9 mouse cellular contexts compared by ENCODE assay signal in genomic region chr3:129332142-129332541, GRCm38 (mm10). TPM values are rescaled to one million over a fixed set of nuclear protein-coding genes. Genes with fewer than 3 reads are reported as not detected.
DNase-seq lines count a peak whose midpoint lies in the region; ATAC-seq and TF ChIP-seq lines count a peak whose summit lies in the region.
"Had no signal": no experiment of that assay in that cellular context is flagged by ENCODE, and none has a peak within 500 bp of the region (broad histone marks: within the 10 kb centered on the region; RNA-seq: fewer than 3 reads in every experiment).

No protein-coding gene starts in this region.

- no peak for TF ChIP-seq EP300 in heart, postnatal 0 days (IDR thresholded peaks at IDR 0.05; ENCODE audit: low read depth)

- H3K9ac ChIP-seq in kidney, embryonic 15.5 days, result peak overlapping the region; percentile 33
- H3K9ac ChIP-seq in heart, postnatal 0 days (replicated peaks; ENCODE audit: low read depth, low read length), result no peak overlapping the region
- H3K9ac ChIP-seq in liver, embryonic 15.5 days, result no peak overlapping the region
- no peak overlapping the region for H3K9ac ChIP-seq in forebrain, embryonic 15.5 days (replicated peaks)

- TF ChIP-seq CTCF in heart, postnatal 0 days (IDR thresholded peaks at IDR 0.05; ENCODE audit: low read depth), result no peak

- no peaks in the 10 kb centered on the region for H3K9me3 ChIP-seq in kidney, embryonic 15.5 days (replicated peaks)
- H3K9me3 ChIP-seq in heart, postnatal 0 days (replicated peaks; ENCODE audit: control insufficient read depth, low read length), result no peaks in the 10 kb centered on the region
- no peaks in the 10 kb centered on the region for H3K9me3 ChIP-seq in liver, embryonic 15.5 days (replicated peaks)
- no peaks in the 10 kb centered on the region for H3K9me3 ChIP-seq in forebrain, embryonic 15.5 days

- H3K27me3 ChIP-seq in kidney, embryonic 15.5 days, result no peaks in the 10 kb centered on the region
- no peaks in the 10 kb centered on the region for H3K27me3 ChIP-seq in heart, postnatal 0 days (ENCODE audit: control insufficient read depth, insufficient read depth, low read length)
- no peaks in the 10 kb centered on the region for H3K27me3 ChIP-seq in liver, embryonic 15.5 days
- H3K27me3 ChIP-seq in forebrain, embryonic 15.5 days, result no peaks in the 10 kb centered on the region

- peak; percentile 8 to 41 for DNase-seq in adrenal gland, adult (ENCODE audit: inconsistent age in 2 of 2, low spot score in 1 of 2)
- DNase-seq in adrenal gland, postnatal 14 days, result no peak
- DNase-seq in kidney, postnatal 14 days, result no peak
- DNase-seq in heart, postnatal 0 days (ENCODE audit: low spot score), result no peak
- DNase-seq in retina, embryonic 14.5 days (ENCODE audit: low spot score), result no peak

- WGBS in kidney, embryonic 15.5 days, result 19% methylated on average over 7 of the region's 7 CpGs
- WGBS in heart, postnatal 0 days, result 40% methylated on average over 7 of the region's 7 CpGs
- WGBS in liver, embryonic 15.5 days (ENCODE audit: insufficient replicate concordance), result 45% methylated on average over 7 of the region's 7 CpGs
- 77% methylated on average over 7 of the region's 7 CpGs for WGBS in forebrain, embryonic 15.5 days

- H3K4me1 ChIP-seq in kidney, embryonic 15.5 days, result peaks cover 36% of the 10 kb centered on the region
- 0 out of 2 replicates have a peak, but pooled peaks cover 13% of the 10 kb centered on the region for H3K4me1 ChIP-seq in heart, postnatal 0 days (ENCODE audit: control insufficient read depth, insufficient read depth)
- no peaks in the 10 kb centered on the region for H3K4me1 ChIP-seq in liver, embryonic 15.5 days (replicated peaks)
- 0 out of 2 replicates have a peak, but pooled peaks cover 3% of the 10 kb centered on the region for H3K4me1 ChIP-seq in forebrain, embryonic 15.5 days

- peak; percentile 66 for ATAC-seq in kidney, embryonic 15.5 days (replicated peaks; ENCODE audit: low FRiP score)
- 0 out of 2 replicates have a peak, but pooled peaks have one; percentile 14 for ATAC-seq in heart, postnatal 0 days (ENCODE audit: insufficient read depth, low read depth)
- ATAC-seq in liver, embryonic 15.5 days (ENCODE audit: insufficient read depth), result no peak
- no peak for ATAC-seq in forebrain, embryonic 15.5 days (replicated peaks)

- H3K4me2 ChIP-seq in kidney, embryonic 15.5 days, result peak overlapping the region; percentile 64
- H3K4me2 ChIP-seq in heart, postnatal 0 days (ENCODE audit: low read depth, low read length), result peak overlapping the region; percentile 57
- H3K4me2 ChIP-seq in liver, embryonic 15.5 days, result peak overlapping the region; percentile 54
- no peak overlapping the region for H3K4me2 ChIP-seq in forebrain, embryonic 15.5 days (replicated peaks)

- peak overlapping the region; percentile 83 for H3K27ac ChIP-seq in kidney, embryonic 15.5 days
- H3K27ac ChIP-seq in heart, postnatal 0 days (ENCODE audit: low read depth), result no peak overlapping the region
- no peak overlapping the region for H3K27ac ChIP-seq in liver, embryonic 15.5 days (replicated peaks)
- H3K27ac ChIP-seq in forebrain, embryonic 15.5 days (replicated peaks), result no peak overlapping the region

- H3K36me3 ChIP-seq in kidney, embryonic 15.5 days, result no peaks in the 10 kb centered on the region
- no peaks in the 10 kb centered on the region for H3K36me3 ChIP-seq in heart, postnatal 0 days (replicated peaks; ENCODE audit: control insufficient read depth, insufficient read depth, low read length)
- no peaks in the 10 kb centered on the region for H3K36me3 ChIP-seq in liver, embryonic 15.5 days (replicated peaks)
- no peaks in the 10 kb centered on the region for H3K36me3 ChIP-seq in forebrain, embryonic 15.5 days

- peak overlapping the region; percentile 50 for H3K4me3 ChIP-seq in kidney, embryonic 15.5 days (replicated peaks)
- peak overlapping the region; percentile 43 for H3K4me3 ChIP-seq in heart, postnatal 0 days (ENCODE audit: low read depth, low read length)
- H3K4me3 ChIP-seq in liver, embryonic 15.5 days (replicated peaks), result peak overlapping the region; percentile 48
- no peak overlapping the region for H3K4me3 ChIP-seq in forebrain, embryonic 15.5 days

RNA-seq across cellular contexts. Expression of gene Enpep, which starts 0.4 kb away (rescaled TPM):
- 11.5 and 13.0 TPM in 2 replicates for total RNA-seq in adrenal gland, postnatal 14 days (2021)
- 82.5 and 82.7 TPM in 2 replicates for polyA plus RNA-seq in kidney, embryonic 15.5 days (2015; fragmentation: Nextera tagmentation; extraction: Ambion mirVana)
- 8.4 and 11.2 TPM in 2 replicates for total RNA-seq in heart, postnatal 0 days (2014; rRNA removed; ENCODE audit: low replicate concordance)
- 8.3 and 9.0 TPM in 2 replicates for polyA plus RNA-seq in heart, postnatal 0 days (2015; fragmentation: Nextera tagmentation; extraction: Ambion mirVana)
- 4.0 and 4.2 TPM in 2 replicates for polyA plus RNA-seq in liver, embryonic 15.5 days (2015; fragmentation: Nextera tagmentation; extraction: Ambion mirVana)
- 1.5 and 1.6 TPM in 2 replicates for polyA plus RNA-seq in forebrain, embryonic 15.5 days (2015; fragmentation: Nextera tagmentation; extraction: Ambion mirVana)
- total RNA-seq: MEL had no signal

Comparison
In these comparisons a context has a peak if more than half of its experiments do, and no peak if none do; other contexts are left out.
1. DNase-seq: peak in adrenal gland, adult (2 of 2); none in adrenal gland, postnatal 14 days (single experiment), kidney, postnatal 14 days (single experiment), heart, postnatal 0 days (single experiment) and retina, embryonic 14.5 days (single experiment).
2. ATAC-seq: peak in kidney, embryonic 15.5 days (single experiment) and heart, postnatal 0 days (single experiment); none in liver, embryonic 15.5 days (single experiment) and forebrain, embryonic 15.5 days (single experiment).